Mouse (Mus musculus): ENCODE results near the gene Zg16.
A peak's percentile ranks its signal among the peaks of the same experiment; 100 is the strongest.

Zg16 gene

GRCm38 (mm10) chr7:127008239-127009019, 78.7 kb downstream of the Zg16 start:
- DNase-seq (ENCODE audit: low spot score in 2 of 2) = peak; percentile 81 to 84

DNA sequence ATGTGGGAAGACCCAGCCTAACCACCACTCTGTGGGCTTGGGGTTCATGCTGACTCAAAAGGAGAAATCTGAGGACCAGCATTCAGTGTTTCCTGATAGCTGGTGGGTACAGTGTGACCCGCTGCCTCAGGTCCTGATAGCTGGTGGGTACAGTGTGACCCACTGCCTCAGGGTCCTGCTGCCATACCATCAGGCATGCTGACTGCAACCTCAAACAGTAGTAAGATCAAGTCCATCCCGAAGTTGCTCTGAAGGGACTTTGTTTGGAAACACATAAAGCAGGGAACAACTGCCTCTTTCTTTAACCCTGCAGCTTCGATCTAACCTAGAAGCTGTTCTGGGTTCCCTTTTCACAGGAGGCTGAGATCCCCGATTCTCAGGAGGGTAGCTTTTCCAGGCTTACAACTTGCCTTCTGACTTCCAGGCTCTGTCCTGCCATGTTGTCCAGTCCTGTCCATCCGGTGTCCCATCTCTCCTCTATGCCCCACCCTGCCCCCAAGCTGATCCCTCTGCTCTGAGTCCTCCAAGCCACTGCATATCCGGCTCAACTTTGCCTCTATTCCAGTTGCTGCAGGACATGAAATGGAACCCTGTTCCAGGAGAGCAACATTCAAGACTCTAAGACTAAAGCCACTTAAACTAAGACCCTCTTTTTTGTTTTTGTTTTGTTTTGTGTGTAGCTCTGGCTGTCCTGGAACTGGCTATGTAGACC, 79.7 kb downstream of the Zg16 start:
- DNase-seq (ENCODE audit: low spot score in 2 of 2) = no peak

DNA sequence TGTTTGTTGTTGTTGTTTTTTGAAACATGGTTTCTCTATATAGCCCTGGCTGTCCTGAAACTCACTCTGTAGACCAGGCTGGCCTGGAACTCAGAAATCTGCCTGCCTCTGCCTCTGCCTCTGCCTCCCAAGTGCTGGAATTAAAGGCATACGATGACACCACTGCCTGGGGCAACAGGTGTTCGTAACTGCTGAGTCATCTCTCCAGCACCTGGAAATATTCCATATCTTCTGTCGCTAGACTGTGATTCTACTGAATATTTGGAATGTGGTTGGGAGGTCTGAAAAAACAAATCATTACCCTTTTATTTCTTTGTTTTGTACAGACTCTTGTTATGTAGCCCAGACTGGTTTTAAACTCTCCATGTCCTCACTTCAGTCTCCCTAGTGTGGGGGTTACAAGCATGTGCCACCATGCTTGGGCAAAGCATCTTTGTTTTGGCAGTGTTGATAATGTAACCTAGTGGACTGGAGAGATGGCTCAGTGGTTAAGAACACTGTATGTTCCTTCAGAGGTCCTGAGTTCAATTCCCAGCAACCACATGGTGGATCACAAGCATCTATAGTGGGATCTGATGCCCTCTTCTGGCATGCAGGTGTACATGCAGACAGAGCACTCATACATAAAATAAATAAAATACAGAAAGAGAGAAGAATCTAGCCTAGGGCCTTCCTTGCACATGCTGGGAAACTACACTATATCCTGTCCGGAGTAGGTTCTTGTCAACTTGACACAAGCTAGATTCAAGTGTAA, 82.8 kb downstream of the Zg16 start:
- DNase-seq (ENCODE audit: low spot score in 2 of 2) = no peak

DNA sequence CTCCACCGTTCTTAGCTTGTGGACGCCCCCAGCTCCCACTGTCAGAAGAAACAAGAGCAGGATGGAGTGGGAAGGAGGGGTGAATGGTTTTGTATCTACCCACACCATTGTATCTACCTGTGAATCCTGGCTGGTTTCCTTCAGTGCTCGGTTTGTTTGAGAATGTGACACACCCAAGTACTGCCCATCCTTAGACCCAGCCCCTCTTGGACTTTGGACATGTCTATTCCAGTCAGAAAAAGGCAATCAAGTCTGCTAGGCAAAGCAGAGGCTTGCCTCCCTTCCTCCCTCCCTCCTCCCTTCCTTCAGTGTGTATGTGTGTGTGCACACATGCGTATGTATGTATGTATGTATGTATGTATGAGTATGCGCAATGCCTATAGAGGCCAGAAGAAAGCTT, 83.5 kb downstream of the Zg16 start:
- no peak for DNase-seq (ENCODE audit: low spot score in 2 of 2)
